Mouse (Mus musculus) limb, embryonic 10.5 days (tissue): ENCODE data around the gene Esam. TPM values are rescaled to one million over a fixed set of nuclear protein-coding genes. Genes with fewer than 3 reads are reported as not detected.

Experiments
- DNase-seq: peaks from one replicate; pipeline ENCODE4 v3.0.0-alpha.2; 2017; ENCODE audit warnings: low spot score
- H3K27ac ChIP-seq: fragments of 300-500 bp; sonication (generic); 2 replicates; pipeline ENCODE4 v1.5.1; 2016; ENCODE audit warnings: mild to moderate bottlenecking
- H3K27me3 ChIP-seq: fragments of 300-500 bp; sonication (generic); 2 replicates; pipeline ENCODE4 v1.6.1; 2016; ENCODE audit warnings: low read depth, mild to moderate bottlenecking; ENCODE audit not compliant: poor library complexity, severe bottlenecking
- H3K36me3 ChIP-seq: fragments of 300-500 bp; sonication (generic); 2 replicates; pipeline ENCODE4 v1.6.1; 2016; ENCODE audit warnings: mild to moderate bottlenecking, moderate library complexity
- H3K4me1 ChIP-seq: fragments of 300-500 bp; sonication (generic); 2 replicates; pipeline ENCODE4 v1.6.1; 2016
- H3K4me3 ChIP-seq: fragments of 300-500 bp; sonication (generic); 2 replicates; pipeline ENCODE4 v1.5.1; 2016; ENCODE audit warnings: mild to moderate bottlenecking, moderate library complexity
- H3K9me3 ChIP-seq: fragments of 300-500 bp; sonication (generic); replicated peaks from 2 replicates; pipeline ENCODE4 v1.6.1; 2016; ENCODE audit warnings: mild to moderate bottlenecking
- WGBS: fragments of 180-500 bp; shearing (Covaris S2); methylation state at CpG from one replicate; pipeline ENCODE4 v1.1.7; 2016; 5-methylcytosine and 5-hydroxymethylcytosine counted together
- polyA plus RNA-seq: library from polyadenylated mRNA; unstranded; fragments of >200 nt; fragmentation: Nextera tagmentation; extraction: Ambion mirVana; gene quantifications from 2 replicates; pipeline ENCODE4 v1.2.1, GENCODE M21; 2016

Gene Esam
- polyA plus RNA-seq, 1 experiment from 2014 or later: 34.3 TPM

DNA sequence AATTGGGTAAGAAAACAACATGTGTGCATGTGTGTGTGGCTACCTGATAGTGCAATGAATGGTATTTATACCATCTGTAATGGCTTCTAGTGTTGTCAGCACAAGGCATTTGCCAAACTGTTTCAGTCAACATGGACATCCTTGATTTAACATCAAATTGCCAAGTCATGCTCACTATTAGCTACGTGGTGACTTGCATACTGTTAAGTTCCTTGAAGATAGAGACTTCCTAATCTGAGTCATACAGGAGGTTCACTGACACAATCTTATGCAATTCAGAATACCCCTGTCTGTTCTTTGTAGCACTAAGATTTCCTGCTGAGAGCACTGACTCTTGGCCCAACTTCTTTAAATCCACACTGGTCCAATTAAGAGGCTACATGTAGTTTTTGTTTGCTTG, 10.4 kb upstream of the Esam start:
- no peak for DNase-seq
- Histone ChIP-seq H3K36me3 (peaks cover 40% of the 10 kb centered on the region), H3K27ac (no peak overlapping the region), H3K9me3 (no peaks in the 10 kb centered on the region), H3K27me3 (no peaks in the 10 kb centered on the region), H3K4me3 (no peak overlapping the region), H3K4me1 (no peaks in the 10 kb centered on the region)
- 83% methylated on average over 1 of the region's 1 CpGs for WGBS

DNA sequence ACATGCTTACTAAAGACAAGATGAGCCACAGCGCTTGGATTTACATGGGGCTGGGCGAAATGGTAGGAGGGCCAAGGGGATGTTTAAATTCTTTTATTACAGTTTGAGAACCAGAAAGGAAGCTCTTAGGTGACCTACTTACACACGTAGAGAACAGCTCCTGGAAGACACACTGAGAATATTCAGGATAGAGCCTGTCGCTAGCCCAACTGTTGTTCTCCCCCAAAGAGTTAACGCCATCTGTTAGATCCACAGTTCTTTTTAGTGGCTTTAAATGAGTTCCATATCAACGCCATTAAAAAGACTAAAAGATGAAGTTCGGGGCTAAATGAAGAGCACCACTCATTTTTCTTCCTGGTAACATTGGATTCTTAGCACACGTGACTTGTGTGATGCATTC, 8.9 kb upstream of the Esam start:
- Histone ChIP-seq H3K9me3 (no peaks in the 10 kb centered on the region), H3K4me3 (no peak overlapping the region), H3K4me1 (no peaks in the 10 kb centered on the region), H3K36me3 (peaks cover 52% of the 10 kb centered on the region), H3K27me3 (no peaks in the 10 kb centered on the region), H3K27ac (no peak overlapping the region)
- WGBS: 91% methylated on average over 8 of the region's 8 CpGs
- no peak for DNase-seq

DNA sequence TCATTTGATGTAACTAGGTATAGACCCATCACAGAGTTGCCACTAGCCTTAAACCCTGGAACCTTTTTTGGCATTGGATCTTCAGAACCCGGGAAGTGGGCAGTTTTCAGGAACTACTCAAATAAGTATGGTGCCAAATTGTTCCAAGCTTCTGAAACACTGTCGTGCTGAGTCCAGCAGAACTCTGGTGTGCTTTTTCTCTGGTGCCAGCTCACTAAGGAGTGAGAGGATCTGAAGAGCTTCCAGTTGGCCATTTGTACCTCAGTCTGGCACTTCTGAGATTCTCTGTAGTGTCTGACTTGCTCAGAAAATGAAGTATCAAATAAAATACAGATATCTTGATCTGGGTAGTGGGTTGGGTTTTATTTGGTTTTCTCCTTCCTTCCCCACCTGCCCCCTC, 7.9 kb upstream of the Esam start:
- Histone ChIP-seq H3K36me3 (peaks cover 61% of the 10 kb centered on the region), H3K27me3 (no peaks in the 10 kb centered on the region), H3K9me3 (no peaks in the 10 kb centered on the region), H3K4me1 (no peaks in the 10 kb centered on the region), H3K4me3 (no peak overlapping the region), H3K27ac (no peak overlapping the region)
- DNase-seq: no peak
- 94% methylated on average over 2 of the region's 2 CpGs for WGBS

DNA sequence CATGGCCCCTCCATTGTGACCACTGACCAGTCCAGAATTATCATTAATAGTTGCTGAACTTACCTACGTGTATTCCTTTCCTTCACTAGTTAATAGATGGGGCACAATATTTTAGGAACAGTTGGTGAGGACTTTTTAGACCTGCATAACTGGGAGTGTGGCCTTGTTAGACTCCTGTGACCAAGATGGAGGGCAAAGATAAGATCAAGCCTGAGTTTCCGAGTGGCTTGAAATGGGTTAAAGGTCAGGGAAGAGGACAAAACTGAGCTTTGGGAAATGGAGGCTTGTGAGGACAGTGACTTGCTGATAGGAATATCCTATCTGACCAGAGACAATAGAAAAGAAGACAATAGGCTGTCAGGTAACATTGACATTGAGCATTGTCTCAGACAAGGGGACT, 2.4 kb upstream of the Esam start:
- Histone ChIP-seq H3K36me3 (peaks cover 53% of the 10 kb centered on the region), H3K9me3 (no peaks in the 10 kb centered on the region), H3K27me3 (peaks cover 53% of the 10 kb centered on the region), H3K4me3 (no peak overlapping the region), H3K4me1 (peaks cover 26% of the 10 kb centered on the region), H3K27ac (no peak overlapping the region)
- WGBS: 91% methylated on average over 2 of the region's 2 CpGs
- DNase-seq: no peak

DNA sequence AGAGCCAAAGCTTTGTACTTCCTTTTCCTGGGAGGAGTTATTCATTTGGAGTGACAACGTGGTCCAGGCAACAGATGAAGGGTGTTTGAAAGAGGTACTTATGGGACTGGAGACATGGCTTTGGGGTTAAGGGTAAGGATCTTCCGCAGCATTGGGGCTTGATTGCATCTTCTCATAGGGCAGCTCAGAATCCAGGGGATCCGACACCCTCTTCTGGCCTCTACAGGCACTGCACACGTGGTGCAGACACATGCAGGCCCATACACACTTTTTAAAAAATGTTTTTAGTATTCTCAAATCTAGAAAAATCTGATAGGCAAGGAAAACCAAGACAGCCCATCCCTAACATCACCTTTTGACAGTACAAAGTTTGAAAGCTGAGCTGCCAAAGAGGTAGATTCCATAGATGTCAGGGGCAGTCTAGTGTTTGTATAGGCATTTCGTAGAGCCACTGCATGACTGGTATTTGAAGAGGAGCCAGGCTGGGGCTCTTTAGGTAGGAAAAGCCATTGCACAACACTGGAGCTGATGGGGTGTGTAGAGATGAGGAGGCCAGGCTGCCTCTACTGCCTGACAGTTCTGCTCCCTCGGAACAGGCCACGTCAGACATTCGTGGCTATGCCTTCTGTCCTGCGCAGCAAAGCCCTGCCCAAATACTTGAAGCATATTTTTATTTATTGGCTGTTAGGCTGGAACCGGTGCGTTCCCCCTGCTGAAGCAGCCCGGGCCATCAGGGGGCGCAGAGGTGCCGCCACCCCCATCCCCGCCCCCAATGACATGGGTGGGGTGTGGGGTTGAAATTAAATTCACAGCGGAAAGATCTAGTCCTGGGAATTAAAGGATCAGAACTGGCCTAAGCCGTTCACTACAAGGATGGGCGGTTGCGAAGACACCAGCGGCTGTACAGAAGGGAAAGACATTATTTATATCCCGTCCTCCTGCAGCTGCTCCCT, 1.2 kb upstream of the Esam start:
- H3K9me3 ChIP-seq: no peaks in the 10 kb centered on the region
- peak; percentile 45 for DNase-seq
- 22% methylated on average over 21 of the region's 21 CpGs for WGBS
- peak overlapping the region; percentile 39 for H3K4me3 ChIP-seq
- H3K4me1 ChIP-seq: peaks cover 39% of the 10 kb centered on the region
- H3K27me3 ChIP-seq: peaks cover 65% of the 10 kb centered on the region
- H3K36me3 ChIP-seq: peaks cover 42% of the 10 kb centered on the region
- H3K27ac ChIP-seq: no peak overlapping the region

DNA sequence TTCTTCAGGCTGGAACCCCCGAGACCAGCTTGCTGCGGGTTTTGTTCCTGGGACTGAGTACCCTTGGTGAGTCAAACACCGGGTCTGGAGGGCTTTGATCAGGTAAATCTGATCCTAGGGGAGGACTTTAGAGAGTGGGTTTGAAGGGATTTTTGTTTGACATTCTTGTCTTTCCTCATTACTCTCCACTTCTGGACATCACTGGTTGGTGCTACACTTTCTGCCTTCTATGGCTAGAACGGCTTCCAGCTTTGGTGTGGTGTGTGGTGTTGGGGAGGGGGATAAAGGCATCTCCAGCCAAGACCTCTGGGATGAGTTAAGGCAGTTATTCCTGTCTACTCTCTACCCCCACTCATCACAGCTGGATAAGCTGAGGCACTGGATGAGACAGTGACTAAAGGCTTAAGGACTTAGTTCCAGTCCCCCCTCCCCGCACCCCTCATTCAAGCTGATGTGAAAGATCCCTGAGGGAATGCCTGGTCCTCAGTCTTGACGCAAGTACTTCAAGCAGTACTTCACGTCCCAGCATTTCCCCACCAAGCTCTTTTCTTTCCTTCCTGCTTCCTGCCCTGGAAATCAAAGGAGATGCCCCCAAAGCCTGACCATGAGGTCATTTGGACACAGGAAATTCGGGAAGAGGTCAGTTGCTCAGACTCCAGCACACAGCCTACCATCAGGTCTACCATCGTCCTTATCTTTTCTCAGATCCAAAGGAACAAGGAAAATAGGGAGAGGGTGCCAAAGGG, 520 bp downstream of the Esam start:
- Histone ChIP-seq H3K9me3 (no peaks in the 10 kb centered on the region), H3K36me3 (peaks cover 25% of the 10 kb centered on the region), H3K27me3 (peaks cover 79% of the 10 kb centered on the region), H3K27ac (no peak overlapping the region), H3K4me3 (peak overlapping the region; percentile 39), H3K4me1 (peaks cover 40% of the 10 kb centered on the region)
- DNase-seq: no peak
- 21% methylated on average over 9 of the region's 9 CpGs for WGBS

DNA sequence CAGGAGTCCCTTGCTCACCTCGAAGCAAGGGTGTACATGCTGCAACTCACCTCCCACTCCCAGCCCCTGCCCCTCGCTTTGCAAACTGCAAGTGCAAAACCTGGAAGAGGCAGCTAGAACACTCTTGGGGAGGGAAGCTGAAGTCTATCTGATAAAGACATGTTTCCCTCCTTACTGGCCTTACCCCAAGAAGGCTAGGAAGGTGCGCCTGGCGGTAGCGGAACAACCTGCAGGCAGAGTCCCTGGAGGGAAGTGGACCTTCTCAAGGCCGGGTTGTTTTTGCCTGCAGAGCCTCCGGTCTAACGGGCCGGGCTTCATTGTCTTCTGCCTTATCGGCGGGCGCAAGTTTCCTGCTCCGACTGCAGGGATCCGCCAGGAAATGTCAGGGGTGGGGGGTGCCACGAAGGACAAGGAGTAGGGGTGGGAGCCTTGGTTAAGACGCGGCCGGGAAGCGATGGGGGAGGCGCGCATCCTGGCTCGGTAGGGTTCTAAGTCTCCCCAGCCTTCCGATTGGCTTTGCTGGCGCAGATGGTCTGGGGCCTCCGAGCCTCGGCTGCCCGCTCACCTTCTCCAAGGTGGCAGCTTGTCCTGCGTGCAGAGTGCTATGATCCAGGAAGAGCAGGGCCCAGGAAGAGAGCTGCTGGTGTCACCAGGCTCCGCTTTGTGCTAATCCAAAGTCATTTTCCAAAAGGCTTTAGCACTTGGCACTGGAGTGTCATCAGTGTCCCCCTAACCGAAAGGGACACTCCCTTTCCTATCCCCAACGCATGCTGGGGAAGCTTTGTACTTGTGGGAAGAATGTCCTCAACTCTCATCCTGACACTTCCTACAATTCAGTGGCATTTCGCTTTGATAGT, 2.4 kb downstream of the Esam start:
- H3K4me3 ChIP-seq: peak overlapping the region; percentile 47
- H3K9me3 ChIP-seq: no peaks in the 10 kb centered on the region
- H3K27me3 ChIP-seq: peaks cover 83% of the 10 kb centered on the region
- DNase-seq: peak; percentile 63
- under 1% methylated on average over 32 of the region's 32 CpGs for WGBS
- H3K36me3 ChIP-seq: peaks cover 11% of the 10 kb centered on the region
- H3K4me1 ChIP-seq: peaks cover 40% of the 10 kb centered on the region
- H3K27ac ChIP-seq: peak overlapping the region; percentile 6

DNA sequence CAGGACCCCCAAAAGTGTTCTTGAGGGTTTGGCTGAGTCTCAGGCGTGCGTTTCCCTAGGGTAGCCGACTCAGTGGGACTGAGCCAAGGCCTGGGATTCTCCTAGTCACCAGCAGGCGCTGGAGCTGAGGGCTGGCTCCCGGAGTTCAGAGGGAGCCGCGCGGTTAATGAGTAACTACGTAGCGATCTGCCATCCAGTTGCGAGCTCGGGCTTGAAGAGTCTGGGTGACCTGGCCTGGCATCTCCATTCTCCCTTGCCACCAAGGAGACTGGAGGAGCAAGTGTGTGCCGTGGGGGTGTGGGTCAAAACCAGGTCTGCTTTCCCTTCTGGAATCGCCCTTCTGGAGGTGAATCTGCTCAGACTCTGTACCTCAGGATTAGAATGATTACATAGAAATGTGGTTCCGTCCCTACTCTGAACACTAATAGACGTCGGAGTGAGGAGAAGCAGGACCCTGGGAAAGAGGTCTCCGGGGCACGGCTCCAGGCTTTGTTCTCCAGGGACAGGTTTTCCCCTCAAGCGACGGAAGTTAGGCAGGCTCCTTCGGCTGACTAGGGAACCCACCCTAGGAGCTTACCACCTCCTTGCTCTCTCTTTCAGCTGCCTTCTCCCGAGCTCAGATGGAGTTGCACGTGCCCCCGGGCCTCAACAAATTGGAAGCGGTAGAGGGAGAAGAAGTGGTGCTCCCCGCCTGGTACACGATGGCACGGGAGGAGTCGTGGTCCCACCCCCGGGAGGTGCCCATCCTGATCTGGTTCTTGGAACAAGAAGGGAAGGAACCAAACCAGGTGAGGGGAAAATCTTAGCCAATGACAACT, 3.2 kb downstream of the Esam start:
- 2% methylated on average over 31 of the region's 31 CpGs for WGBS

DNA sequence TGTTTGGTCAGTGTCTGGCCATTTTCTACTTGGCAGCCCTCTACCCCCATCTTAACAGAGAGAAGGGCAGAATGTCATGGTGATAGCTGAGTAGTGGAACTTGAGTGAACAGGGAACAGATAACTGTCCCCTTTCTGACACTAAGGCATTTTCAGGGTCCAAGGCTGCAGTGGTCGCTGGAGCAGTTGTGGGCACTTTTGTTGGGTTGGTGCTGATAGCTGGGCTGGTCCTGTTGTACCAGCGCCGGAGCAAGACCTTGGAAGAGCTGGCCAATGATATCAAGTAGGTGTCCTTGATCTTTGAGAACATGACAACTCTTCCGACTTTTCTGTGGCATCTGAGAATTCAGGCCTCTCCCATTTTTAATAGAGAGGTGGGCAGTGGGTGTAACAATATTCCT, 9.0 kb downstream of the Esam start:
- H3K4me3 ChIP-seq: no peak overlapping the region
- no peaks in the 10 kb centered on the region for H3K9me3 ChIP-seq
- 86% methylated on average over 4 of the region's 4 CpGs for WGBS
- H3K4me1 ChIP-seq: peaks cover 21% of the 10 kb centered on the region
- DNase-seq: no peak
- H3K27ac ChIP-seq: no peak overlapping the region
- no peaks in the 10 kb centered on the region for H3K36me3 ChIP-seq
- H3K27me3 ChIP-seq: peaks cover 48% of the 10 kb centered on the region

More for the DNA sequence above, 3.2 kb downstream of the Esam start:
- H3K36me3 ChIP-seq: peaks cover 2% of the 10 kb centered on the region
- H3K4me3 ChIP-seq: peak overlapping the region; percentile 47
- peak; percentile 76 for DNase-seq
- H3K27ac ChIP-seq: peak overlapping the region; percentile 6
- H3K27me3 ChIP-seq: peaks cover 74% of the 10 kb centered on the region
- H3K4me1 ChIP-seq: peaks cover 40% of the 10 kb centered on the region
- no peaks in the 10 kb centered on the region for H3K9me3 ChIP-seq

DNA sequence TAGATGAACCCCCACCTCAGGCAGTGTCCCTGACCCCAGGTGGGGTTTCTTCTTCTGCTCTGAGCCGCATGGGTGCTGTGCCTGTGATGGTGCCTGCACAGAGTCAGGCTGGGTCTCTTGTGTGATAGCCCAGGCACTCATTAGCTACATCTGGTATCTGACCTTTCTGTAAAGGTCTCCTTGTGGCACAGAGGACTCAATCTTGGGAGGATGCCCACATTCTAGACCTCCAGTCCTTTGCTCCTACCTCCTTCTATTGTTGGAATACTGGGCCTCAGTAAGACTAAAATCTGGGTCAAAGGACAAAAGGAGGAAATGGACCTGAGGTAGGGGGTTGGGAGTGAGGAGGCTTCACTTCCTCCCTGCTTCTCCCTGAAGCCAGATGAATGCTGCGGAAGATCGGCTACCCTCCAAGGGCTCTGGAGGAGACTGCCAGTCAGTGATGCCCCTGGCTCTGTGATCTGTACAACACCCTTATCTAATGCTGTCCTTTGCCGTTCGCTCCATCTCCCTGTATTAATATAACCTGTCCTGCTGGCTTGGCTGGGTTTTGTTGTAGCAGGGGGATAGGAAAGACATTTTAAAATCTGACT, 9.9 kb downstream of the Esam start:
- H3K36me3 ChIP-seq: no peaks in the 10 kb centered on the region
- peaks cover 22% of the 10 kb centered on the region for H3K4me1 ChIP-seq
- 69% methylated on average over 5 of the region's 5 CpGs for WGBS
- no peak for DNase-seq
- no peak overlapping the region for H3K4me3 ChIP-seq
- H3K9me3 ChIP-seq: no peaks in the 10 kb centered on the region
- H3K27ac ChIP-seq: no peak overlapping the region
- H3K27me3 ChIP-seq: peaks cover 44% of the 10 kb centered on the region; the same call in 1 of the 2 replicates

DNA sequence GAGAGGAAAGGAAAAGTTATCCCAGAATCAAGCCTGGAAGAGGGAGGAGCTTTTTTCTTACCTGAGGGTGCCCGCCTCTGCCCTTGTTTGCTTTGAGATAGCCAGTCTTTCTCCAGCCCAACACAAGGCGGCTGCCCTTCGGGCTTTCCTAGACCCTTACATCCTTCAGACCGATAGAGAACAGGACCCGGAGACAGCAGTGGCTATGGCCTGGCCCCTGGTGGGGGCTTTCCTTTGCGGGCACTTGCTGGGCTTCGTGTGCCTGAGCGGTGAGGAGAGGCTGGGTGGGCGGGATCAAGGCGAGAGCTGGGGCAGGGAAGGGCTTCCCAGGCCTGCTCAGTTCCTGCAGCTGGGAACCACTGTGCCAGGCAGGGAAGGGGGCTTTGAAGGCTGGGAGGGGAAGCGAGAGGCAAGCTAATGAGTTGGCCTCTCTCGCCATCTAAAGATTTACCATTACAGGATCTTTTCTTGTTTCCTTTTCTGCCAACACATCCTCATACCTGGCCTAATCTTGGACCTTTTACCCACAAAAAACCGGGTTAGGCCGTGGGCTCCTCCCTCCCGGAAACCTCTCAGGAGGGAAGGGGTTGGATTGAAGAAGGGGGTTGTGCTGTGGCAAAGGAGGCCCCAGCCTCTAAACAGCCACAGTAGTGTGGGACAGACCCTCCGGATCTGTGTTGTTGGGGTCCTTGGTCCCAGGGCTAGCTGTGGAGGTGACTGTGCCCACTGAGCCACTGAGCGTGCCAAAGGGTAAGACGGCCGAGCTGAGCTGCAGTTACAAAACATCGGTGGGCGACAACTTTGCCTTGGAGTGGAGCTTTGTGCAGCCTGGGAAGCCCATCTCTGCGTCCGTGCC, 11.5 kb downstream of the Esam start, which contains the start of gene Vsig2:
Gene Vsig2, plus strand, starts transcription at position 86 of the 856 bp plus-strand sequence.
- Histone ChIP-seq H3K9me3 (no peaks in the 10 kb centered on the region), H3K27ac (peak within 1 kb of the TSS; percentile 38), H3K4me3 (no peak within 1 kb of the TSS), H3K36me3 (no peaks in the 10 kb centered on the region), H3K27me3 (peaks cover 55% of the 10 kb centered on the region), H3K4me1 (peaks cover 25% of the 10 kb centered on the region)
- 45% methylated on average over 23 of the region's 23 CpGs for WGBS
- DNase-seq: no peak
